Mouse (Mus musculus) hindbrain, embryonic 10.5 days (tissue): ENCODE data around the gene Mut. TPM values are rescaled to one million over a fixed set of nuclear protein-coding genes. Genes with fewer than 3 reads are reported as not detected.

Experiments used
- DNase-seq: peaks from one replicate; pipeline ENCODE4 v3.0.0-alpha.2; 2017; ENCODE audit warnings: low spot score
- H3K27ac ChIP-seq: fragments of 300-500 bp; sonication (generic); 2 replicates; pipeline ENCODE4 v1.5.1; 2016; ENCODE audit warnings: mild to moderate bottlenecking, moderate library complexity
- H3K27me3 ChIP-seq: fragments of 300-500 bp; sonication (generic); 2 replicates; pipeline ENCODE4 v1.6.1; 2016; ENCODE audit warnings: mild to moderate bottlenecking; ENCODE audit not compliant: poor library complexity, insufficient read depth, severe bottlenecking
- H3K36me3 ChIP-seq: fragments of 300-500 bp; sonication (generic); 2 replicates; pipeline ENCODE4 v1.6.1; 2016; ENCODE audit warnings: mild to moderate bottlenecking, moderate library complexity
- H3K4me1 ChIP-seq: fragments of 300-500 bp; sonication (generic); replicated peaks from 2 replicates; pipeline ENCODE4 v1.6.1; 2016; ENCODE audit warnings: mild to moderate bottlenecking
- H3K4me3 ChIP-seq: fragments of 300-500 bp; sonication (generic); 2 replicates; pipeline ENCODE4 v1.5.1; 2016; ENCODE audit warnings: mild to moderate bottlenecking, moderate library complexity
- H3K9me3 ChIP-seq: fragments of 300-500 bp; sonication (generic); 2 replicates; pipeline ENCODE4 v1.6.1; 2016; ENCODE audit warnings: mild to moderate bottlenecking, moderate library complexity
- WGBS: fragments of 180-500 bp; shearing (Covaris S2); methylation state at CpG from one replicate; pipeline ENCODE4 v1.1.7; 2016; 5-methylcytosine and 5-hydroxymethylcytosine counted together
- polyA plus RNA-seq: library from polyadenylated mRNA; unstranded; fragments of >200 nt; fragmentation: Nextera tagmentation; extraction: Ambion mirVana; gene quantifications from 2 replicates; pipeline ENCODE4 v1.2.1, GENCODE M21; 2016

Mut gene
- polyA plus RNA-seq: 20.3 and 28.2 TPM in 2 replicates

DNA sequence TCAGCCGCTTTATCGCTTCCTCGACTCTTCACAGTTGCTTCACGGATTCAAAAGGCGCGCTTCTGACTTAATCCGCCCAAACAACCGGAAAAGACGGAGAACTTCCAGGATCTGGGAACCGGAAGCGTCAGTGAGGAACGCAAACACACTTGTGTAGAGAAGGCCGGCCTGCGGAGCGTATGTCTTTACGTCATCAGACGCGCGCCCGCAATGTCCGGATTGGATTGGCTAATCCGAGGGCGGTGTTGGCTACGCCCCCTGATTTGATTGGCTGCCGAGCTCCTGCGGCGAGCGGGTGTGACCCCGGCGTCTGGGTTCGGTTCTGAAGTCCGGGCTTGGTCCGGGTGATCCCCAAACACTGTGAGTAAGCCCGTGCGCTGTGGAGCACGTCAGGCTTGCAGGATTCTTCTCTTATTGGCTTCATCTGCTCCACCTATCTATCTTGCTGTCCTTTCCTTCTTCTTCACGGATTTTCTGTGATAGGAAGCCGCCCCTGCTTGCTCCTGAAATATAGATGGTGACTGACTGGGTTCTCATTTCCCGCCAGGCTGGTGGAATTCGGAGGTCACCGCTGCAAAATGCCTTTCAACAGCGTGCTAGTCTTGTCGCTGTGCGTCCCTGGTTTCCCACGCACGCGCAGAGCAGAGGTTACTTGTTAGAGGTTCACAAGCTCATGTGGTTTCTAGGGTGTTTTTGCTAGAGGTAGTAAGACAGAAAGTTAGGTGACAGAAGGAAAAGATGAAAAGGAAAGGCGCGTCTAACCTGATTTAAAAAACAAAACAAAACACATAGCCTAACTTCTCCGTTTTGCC is at the start of gene Mut, which contains the start of gene Cenpq:
Mut (plus strand) TSS at position 266 of the 812 bp plus-strand sequence.
Cenpq (minus strand) TSS at position 628 of the 812 bp plus-strand sequence.
- no peaks in the 10 kb centered on the region for H3K9me3 ChIP-seq
- peaks cover 31% of the 10 kb centered on the region for H3K36me3 ChIP-seq
- peak; percentile 96 for DNase-seq
- WGBS: under 1% methylated on average over 50 of the region's 50 CpGs
- peak within 1 kb of the TSS; percentile 91 for H3K27ac ChIP-seq
- no peaks in the 10 kb centered on the region for H3K27me3 ChIP-seq
- H3K4me3 ChIP-seq: peak within 1 kb of the TSS; percentile 74
- H3K4me1 ChIP-seq: peaks cover 6% of the 10 kb centered on the region

GRCm38 (mm10) chr17:40885155-40885554 is 49.3 kb upstream of the Mut start:
- Histone ChIP-seq H3K36me3 (no peaks in the 10 kb centered on the region), H3K9me3 (no peaks in the 10 kb centered on the region), H3K4me1 (no peaks in the 10 kb centered on the region), H3K4me3 (no peak overlapping the region), H3K27me3 (no peaks in the 10 kb centered on the region), H3K27ac (no peak overlapping the region)
- 85% methylated on average over 4 of the region's 4 CpGs for WGBS
- no peak for DNase-seq

DNA sequence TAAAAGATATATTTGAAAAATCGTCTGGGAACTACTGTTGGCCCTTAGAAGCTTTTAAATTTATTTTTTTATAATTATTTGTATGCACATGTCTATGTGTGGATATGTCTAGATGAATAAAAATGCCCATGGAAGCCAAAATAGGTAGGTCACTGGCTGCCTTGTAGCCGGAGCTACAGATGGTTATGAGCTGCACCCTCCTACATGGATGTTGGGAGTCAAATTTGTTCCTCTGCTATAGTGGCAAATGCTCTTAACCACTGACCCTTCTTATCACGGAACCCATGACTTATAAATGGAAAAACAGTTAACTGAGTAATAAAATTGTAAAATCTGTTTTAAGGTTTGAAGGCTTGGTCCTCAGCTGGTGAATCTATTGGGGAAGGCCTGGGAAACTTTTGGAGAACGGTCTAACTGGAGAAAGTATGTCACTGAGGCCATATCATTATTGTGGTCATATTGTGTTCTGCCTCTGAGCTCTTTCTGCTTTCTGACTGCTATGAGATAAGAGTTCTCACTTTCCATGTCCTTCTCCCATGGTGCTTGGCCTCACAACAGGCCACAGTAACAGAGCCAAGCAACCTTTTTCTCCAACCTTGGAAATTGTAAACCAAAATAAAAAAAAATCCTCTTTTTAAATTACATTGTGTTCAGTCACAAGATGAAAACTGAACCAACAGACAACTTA is 46.5 kb upstream of the Mut start:
- Histone ChIP-seq H3K27ac (no peak overlapping the region), H3K36me3 (no peaks in the 10 kb centered on the region), H3K9me3 (no peaks in the 10 kb centered on the region), H3K4me3 (no peak overlapping the region), H3K4me1 (no peaks in the 10 kb centered on the region), H3K27me3 (no peaks in the 10 kb centered on the region)
- no peak for DNase-seq
- 86% methylated on average over 4 of the region's 4 CpGs for WGBS

DNA sequence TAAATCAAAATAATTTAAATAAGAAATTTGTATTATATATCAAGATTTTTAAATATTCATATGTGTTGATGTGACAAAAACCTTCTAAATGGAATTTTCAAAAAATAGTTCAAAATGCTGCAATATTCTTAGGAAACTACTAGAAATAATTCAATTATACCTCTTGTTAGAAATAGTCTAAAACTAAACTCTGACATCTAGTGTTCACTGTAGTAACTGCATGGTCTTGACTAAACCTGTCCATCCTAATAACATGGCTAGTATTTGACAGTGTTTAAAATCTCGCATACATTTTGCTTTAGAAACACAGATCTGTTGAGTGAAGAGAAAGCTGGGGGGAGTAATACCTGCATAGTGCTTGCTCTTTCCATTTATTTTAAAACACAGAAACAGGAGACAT is 37.6 kb upstream of the Mut start:
- H3K4me3 ChIP-seq: no peak overlapping the region
- no peaks in the 10 kb centered on the region for H3K9me3 ChIP-seq
- DNase-seq: no peak
- no peaks in the 10 kb centered on the region for H3K27me3 ChIP-seq
- 76% methylated on average over 1 of the region's 1 CpGs for WGBS
- H3K36me3 ChIP-seq: no peaks in the 10 kb centered on the region
- no peak overlapping the region for H3K27ac ChIP-seq
- peaks cover 3% of the 10 kb centered on the region for H3K4me1 ChIP-seq

GRCm38 (mm10) chr17:40899783-40900363 is 34.6 kb upstream of the Mut start:
- peak; percentile 5 for DNase-seq
- no peaks in the 10 kb centered on the region for H3K36me3 ChIP-seq
- 32% methylated on average over 4 of the region's 4 CpGs for WGBS
- H3K4me3 ChIP-seq: no peak overlapping the region
- no peaks in the 10 kb centered on the region for H3K9me3 ChIP-seq
- H3K4me1 ChIP-seq: peaks cover 14% of the 10 kb centered on the region
- no peak overlapping the region for H3K27ac ChIP-seq
- H3K27me3 ChIP-seq: no peaks in the 10 kb centered on the region

DNA sequence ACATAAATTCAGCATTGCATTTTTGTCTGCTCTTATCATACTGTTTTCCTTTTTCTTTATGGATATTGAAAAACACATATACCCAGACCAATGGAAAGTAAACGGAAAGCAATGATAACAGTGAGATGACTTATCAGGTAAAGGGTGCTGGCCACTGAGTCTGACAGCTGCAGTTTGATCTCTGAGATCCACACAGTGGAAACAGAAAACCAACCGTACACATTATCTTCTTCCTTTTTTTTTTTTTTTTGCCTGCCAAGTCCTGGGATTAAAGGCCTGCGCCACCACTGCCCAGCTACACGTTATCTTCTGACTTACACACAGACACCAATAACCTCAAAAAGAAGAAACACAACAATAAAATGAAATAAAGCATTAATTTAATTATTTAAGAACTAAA is 31.1 kb upstream of the Mut start:
- no peaks in the 10 kb centered on the region for H3K9me3 ChIP-seq
- H3K36me3 ChIP-seq: no peaks in the 10 kb centered on the region
- no peak overlapping the region for H3K4me3 ChIP-seq
- WGBS: 75% methylated on average over 4 of the region's 4 CpGs
- H3K27ac ChIP-seq: no peak overlapping the region
- no peaks in the 10 kb centered on the region for H3K27me3 ChIP-seq
- H3K4me1 ChIP-seq: peaks cover 15% of the 10 kb centered on the region
- no peak for DNase-seq

- peak; percentile 3 for DNase-seq
- WGBS: 7% methylated on average over 11 of the region's 11 CpGs
- Histone ChIP-seq H3K27me3 (no peaks in the 10 kb centered on the region), H3K4me3 (peak overlapping the region; percentile 42), H3K36me3 (no peaks in the 10 kb centered on the region), H3K9me3 (no peaks in the 10 kb centered on the region), H3K4me1 (peaks cover 15% of the 10 kb centered on the region), H3K27ac (no peak overlapping the region)
Observed at GRCm38 (mm10) chr17:40904056-40904597, 30.4 kb upstream of the Mut start.

- peak; percentile 12 for DNase-seq
- 9% methylated on average over 14 of the region's 14 CpGs for WGBS
- Histone ChIP-seq H3K4me1 (peaks cover 15% of the 10 kb centered on the region), H3K4me3 (peak overlapping the region; percentile 42), H3K36me3 (no peaks in the 10 kb centered on the region), H3K27me3 (no peaks in the 10 kb centered on the region), H3K27ac (0 out of 2 replicates have a peak overlapping the region, but pooled peaks have one; percentile 40), H3K9me3 (no peaks in the 10 kb centered on the region)
Observed at GRCm38 (mm10) chr17:40904721-40905154, 29.7 kb upstream of the Mut start.

DNA sequence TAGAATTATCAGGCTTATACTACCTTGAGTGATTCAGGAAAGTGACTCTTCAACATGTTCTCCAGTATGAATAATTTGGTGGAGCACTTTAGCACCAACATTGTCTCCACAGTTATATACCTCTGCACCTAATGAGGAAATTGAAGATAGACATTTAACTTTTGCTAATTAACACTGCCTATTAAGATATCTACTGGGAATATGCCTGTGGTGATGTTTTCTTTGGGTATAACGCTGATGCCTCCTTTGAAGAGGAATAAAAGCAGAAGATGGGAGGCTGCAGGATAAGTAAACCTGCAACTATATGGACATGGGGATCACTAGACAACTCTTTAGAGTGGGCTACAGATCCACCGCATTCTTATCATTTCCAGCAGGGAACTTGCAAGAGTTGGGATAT is 20.2 kb upstream of the Mut start, which contains the start of gene Glyatl3:
Glyatl3 (minus strand) TSS at position 101 of the 400 bp plus-strand sequence.
- Histone ChIP-seq H3K9me3 (no peaks in the 10 kb centered on the region), H3K4me3 (no peak within 1 kb of the TSS), H3K27me3 (no peaks in the 10 kb centered on the region), H3K27ac (no peak within 1 kb of the TSS), H3K4me1 (no peaks in the 10 kb centered on the region), H3K36me3 (no peaks in the 10 kb centered on the region)
- DNase-seq: no peak
- WGBS: 93% methylated on average over 2 of the region's 2 CpGs

GRCm38 (mm10) chr17:40915499-40915898 is 19.0 kb upstream of the Mut start:
- Histone ChIP-seq H3K27ac (no peak overlapping the region), H3K4me1 (no peaks in the 10 kb centered on the region), H3K27me3 (no peaks in the 10 kb centered on the region), H3K4me3 (no peak overlapping the region), H3K36me3 (no peaks in the 10 kb centered on the region), H3K9me3 (no peaks in the 10 kb centered on the region)
- 86% methylated on average over 2 of the region's 2 CpGs for WGBS
- DNase-seq: no peak

- no peak for DNase-seq
- Histone ChIP-seq H3K4me3 (peak overlapping the region; percentile 74), H3K36me3 (peaks cover 35% of the 10 kb centered on the region), H3K27me3 (no peaks in the 10 kb centered on the region), H3K27ac (peak overlapping the region; percentile 91), H3K9me3 (no peaks in the 10 kb centered on the region), H3K4me1 (peaks cover 6% of the 10 kb centered on the region)
- WGBS: 1% methylated on average over 14 of the region's 14 CpGs
Observed at GRCm38 (mm10) chr17:40933985-40934384, 500 bp upstream of the Mut start.

DNA sequence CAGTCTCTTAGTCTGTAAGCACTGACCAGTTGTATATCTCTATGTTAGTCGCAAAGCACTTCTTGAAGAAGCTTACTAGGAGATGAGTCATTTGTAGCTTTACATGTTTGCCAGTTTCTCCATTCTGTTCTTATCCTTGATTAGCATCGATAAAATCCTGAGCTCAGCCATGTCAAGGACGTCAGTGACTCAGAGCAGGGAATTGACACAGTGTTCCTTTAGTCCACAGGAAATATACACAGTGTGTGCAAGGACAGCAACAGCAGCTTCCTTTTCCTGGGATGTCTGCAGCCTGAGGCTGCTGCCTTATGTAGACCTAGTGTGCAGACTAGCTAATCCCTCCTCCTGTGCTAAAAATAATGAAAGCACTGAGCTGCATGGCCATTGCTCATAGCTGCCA is 14.0 kb downstream of the Mut start:
- Histone ChIP-seq H3K9me3 (no peaks in the 10 kb centered on the region), H3K27me3 (no peaks in the 10 kb centered on the region), H3K36me3 (peaks cover 72% of the 10 kb centered on the region), H3K27ac (no peak overlapping the region), H3K4me1 (no peaks in the 10 kb centered on the region), H3K4me3 (no peak overlapping the region)
- WGBS: 90% methylated on average over 3 of the region's 3 CpGs
- no peak for DNase-seq
